Mouse (Mus musculus) heart, adult 9 months (tissue): ENCODE results near the gene Ttf2.

Source experiments
- DNase-seq, 2 experiments: peaks; one replicate each; pipeline ENCODE4 v3.0.0; 2022; ENCODE audit warnings: low spot score in 2 of 2

Gene Ttf2

GRCm38 (mm10) chr3:100969176-100969917 is at the start of gene Ttf2:
Ttf2 (minus strand) TSS chr3:100969663.
- DNase-seq: peak; percentile 93

DNA sequence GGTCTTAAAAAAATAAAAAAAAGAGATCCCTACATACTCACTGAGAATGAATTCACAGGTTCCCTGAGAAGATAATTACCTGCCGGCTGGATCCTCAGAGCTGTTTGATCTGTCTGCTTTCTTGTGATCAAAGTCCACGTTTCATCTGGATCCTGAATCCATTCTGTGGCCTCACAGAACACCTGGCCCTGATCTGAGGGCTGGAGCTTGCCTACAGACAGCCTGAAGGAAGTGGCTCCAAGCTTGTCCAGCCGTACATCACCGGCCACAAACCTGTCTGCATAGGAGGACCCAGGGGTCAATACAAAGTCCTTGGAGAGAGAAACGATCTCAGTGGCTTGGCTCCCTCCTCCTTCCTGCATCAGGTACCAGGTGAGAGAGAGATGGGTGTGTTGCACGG is 49.0 kb upstream of the Ttf2 start:
- no peak for DNase-seq

DNA sequence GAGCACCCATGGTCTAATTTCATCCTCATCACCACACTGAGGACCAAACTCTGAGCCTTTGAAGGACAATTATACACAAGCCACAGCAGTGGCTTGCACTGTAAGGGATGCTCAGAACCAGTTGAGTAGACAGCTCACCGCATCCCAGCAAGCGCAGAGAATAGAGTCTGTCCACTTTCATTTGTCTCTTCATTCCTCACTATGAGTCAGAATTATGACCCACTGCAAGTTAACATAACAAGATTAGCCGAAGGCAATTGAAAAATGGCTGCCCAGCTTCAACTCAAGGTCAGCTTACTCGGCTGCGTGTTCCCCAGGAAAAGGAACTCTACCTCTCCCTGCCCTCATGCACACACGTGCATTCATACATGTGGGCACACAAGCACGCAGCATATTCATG is 46.6 kb upstream of the Ttf2 start:
- DNase-seq: no peak

DNA sequence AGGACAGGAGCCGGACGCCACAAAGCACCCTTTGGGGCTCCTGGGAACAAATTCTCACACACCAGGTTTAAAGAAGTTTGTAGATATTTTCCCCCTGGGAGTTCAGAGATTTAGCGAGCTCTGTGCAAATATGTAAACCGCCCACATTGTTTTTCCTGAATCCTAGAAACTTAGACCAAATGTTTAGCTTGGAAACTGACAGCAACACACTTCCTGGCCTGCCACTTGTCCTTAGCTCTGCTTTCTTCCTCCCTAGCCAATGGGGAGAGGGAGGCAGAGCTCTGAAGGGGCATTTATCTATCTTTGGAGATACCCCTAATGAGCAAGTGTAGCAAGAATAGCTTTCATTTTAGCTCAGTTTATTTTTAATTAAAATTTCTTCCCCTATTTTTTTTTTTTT is 45.8 kb upstream of the Ttf2 start:
- DNase-seq: peak in 1 of 2 experiments; percentile 8

DNA sequence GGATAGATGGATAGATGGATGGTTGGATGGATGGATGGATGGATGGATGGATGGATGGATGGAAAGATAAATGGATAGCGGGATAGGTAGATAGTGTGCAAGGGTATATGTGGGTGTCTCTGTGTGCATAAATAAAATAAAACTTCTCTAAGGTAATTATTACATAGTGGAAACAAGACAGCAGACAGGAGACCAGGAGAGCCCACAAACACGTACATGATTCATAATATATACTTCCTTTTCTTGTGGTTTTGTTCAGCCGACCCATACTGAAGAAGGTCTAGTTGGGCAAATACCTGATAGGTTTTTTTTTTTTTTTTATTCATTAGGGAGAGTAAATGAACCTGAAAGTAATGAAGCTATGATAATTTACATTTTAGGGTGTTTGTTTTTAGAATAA is 44.1 kb upstream of the Ttf2 start:
- DNase-seq: no peak

DNA sequence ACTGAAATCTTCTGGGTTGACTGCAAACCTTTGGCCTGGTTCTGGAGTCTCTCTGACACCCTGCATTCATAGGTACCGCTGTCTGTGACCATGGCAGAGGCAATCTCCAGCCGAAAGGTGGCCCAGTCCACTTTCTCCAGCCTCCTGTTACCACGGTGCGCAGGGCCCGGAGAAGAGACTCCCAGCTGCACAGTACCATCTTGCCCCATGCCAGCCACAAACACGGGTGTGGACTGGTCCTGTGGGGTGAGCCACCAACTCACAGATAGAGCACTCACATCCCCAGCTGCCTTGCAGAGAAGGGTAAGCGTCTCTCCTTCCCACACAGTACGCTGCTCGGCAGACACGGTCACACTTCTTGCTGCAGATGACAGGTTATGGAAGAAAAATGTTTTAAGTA is 43.5 kb upstream of the Ttf2 start:
- DNase-seq: no peak

GRCm38 (mm10) chr3:101012597-101012996 is 43.1 kb upstream of the Ttf2 start:
- no peak for DNase-seq

GRCm38 (mm10) chr3:101012131-101012571 is 42.7 kb upstream of the Ttf2 start:
- peak in 1 of 2 experiments; percentile 44 for DNase-seq

DNA sequence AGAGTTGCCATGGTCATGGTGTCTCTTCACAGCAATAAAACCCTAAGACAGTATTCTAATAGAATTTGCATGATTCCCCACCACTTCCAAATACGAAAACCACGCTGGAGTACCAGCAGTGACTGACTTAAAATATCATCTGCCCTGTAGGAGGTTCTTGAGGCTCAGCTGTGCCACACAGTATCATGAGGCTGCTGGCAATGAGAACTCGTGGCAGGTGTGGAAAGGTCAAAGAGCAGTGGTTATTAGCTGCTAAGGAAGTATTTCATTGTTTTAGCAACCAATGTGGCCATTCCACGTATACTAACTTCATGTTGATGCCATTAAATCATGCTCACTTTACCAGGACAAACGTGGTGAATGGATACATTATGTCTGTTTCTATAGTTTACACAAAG is 41.7 kb upstream of the Ttf2 start:
- no peak for DNase-seq

GRCm38 (mm10) chr3:101010589-101011202 is 41.2 kb upstream of the Ttf2 start:
- peak in 1 of 2 experiments; percentile 6 for DNase-seq

- no peak for DNase-seq
Measured at GRCm38 (mm10) chr3:101007112-101007782, 37.8 kb upstream of the Ttf2 start.

GRCm38 (mm10) chr3:101005392-101005791 is 35.9 kb upstream of the Ttf2 start:
- no peak for DNase-seq

- DNase-seq: no peak
Measured at GRCm38 (mm10) chr3:101003575-101004356, 34.3 kb upstream of the Ttf2 start.

DNA sequence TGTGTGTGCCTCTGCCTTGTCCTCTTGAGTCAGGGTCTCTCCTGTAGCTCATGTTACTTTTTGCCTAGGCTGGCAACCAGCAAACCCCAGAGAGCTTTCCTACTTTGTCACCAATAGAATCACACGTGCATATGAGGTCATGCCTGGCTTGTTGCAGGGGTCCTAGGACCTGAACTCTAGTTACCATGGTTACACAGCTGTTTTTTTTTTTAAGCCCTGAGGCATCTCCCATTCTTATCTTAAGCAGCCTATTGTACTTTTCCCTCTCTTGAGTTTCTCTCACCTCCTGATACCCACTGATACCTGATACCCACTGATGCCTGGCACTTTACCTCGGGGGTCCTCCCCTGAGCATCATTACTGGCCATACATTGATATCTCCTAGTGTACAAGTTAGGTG is 30.3 kb upstream of the Ttf2 start:
- DNase-seq: no peak

DNA sequence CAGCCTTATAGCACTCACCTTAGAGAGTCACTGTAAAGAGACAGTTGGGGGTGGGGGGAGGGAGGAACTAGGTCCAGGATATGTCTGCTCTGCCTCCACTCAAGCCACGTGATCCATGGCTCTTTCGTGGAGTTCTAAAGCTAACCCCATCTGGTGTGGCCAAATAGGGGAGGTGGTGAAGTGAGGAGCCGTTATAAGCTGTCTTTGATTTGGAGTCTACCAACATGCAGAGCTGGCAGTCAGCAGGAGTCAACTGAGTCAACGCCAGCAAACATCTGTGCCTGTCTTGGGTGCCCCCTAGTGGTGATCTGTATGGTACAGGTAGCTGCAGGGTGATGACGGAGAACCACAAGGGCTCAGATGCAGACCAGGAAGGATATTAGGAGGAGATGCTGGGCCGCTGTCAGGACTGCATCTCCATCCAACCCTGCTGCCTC is 29.5 kb upstream of the Ttf2 start:
- DNase-seq: peak; percentile 51 to 73

DNA sequence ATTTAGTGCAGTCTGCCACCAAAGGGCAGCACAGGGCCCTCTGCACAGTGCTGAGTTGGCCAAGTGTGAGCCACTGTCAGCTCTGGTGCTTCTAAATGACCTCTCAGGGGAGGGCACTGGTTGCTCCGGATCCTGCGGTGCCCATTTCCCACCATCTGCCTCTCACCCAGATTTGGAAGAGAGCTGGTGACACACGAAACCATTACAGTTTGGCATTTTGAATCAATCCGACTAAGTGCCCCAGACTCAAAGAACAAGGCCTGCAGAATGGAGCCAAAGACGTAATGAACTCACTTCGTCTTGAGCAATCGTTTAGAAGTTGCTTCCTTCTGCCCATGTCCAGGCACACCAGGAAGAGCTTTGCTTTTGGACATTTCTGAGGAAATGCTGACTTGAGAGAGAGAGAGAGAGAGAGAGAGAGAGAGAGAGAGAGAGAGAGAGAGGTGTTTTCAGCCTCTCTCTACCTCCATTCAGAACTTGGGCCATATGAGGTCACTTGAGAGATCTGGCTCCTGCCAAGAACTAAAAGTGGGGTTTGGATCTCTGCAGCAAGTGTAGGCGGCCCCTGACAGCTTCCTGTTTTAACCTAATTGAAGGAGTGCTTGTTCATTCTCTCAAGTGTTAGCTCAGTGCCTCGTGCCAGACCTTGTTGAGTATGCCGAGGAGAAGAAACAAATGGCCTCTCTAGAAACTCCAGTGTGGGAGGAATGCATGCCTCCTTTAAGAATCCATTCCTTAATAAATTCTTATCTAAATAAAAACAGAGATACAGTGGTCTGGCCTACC is 28.5 kb upstream of the Ttf2 start:
- DNase-seq: peak; percentile 51 to 66

DNA sequence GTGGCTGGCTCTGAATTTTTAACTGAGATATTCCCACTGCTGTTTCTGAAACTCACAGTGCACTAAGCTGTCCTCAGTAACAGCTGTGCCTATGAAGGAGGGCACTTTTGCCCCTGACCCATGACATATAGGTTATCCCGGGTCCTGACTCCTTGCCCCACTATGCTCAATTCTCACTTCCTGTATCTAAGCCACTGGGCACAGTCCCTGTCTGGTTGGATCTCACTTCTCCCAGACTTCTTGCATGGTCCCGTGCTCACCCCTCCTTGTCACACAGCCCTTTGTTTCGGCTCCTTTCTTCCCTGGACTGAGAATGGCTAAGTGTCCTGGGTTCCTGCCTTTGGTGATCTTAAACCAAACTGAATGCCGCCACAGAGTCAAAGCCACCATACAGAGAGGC is 24.8 kb upstream of the Ttf2 start:
- no peak for DNase-seq

DNA sequence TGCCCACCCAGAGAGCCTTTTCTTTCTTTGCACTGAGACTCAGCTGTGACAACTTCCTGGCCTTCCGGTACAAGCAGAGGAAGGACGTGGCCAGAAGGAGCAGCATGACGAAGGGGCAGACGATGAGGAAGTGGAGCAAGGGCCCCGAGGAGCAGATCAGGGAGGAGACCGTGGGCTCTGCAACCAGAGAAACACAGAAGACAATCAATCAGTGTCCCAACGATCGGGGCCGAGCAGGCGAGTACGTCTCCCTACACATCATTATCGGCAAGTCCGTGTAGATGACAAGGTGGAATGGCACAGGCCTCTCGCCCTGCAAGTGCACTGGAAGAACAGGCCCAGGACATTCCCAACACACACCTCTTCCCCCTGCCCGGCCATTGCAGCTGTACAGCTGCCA is 24.3 kb upstream of the Ttf2 start:
- DNase-seq: peak; percentile 53 to 57

DNA sequence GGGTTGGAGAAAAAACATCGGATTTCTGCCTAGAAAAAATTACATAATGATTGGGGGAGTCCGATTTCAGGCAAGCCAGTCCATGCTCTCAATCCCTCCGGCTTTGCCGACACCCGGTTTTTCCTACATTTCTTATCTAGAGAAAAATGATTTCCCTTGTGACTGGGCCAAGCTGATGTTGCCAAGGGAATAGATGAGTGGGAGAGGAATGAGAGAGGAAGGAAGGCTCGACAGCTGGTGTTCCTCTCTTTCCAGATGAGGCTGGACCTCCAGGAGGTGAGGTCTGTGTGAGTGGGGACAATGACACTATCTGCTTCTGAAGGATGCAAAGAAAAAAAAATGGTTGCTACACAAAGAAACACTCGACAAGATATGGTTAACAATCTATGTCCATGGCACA is 23.7 kb upstream of the Ttf2 start:
- peak; percentile 54 to 67 for DNase-seq

- no peak for DNase-seq
Measured at GRCm38 (mm10) chr3:100990231-100990630, 20.8 kb upstream of the Ttf2 start.

- no peak for DNase-seq
Measured at GRCm38 (mm10) chr3:100989417-100989816, 20.0 kb upstream of the Ttf2 start.
